Mouse (Mus musculus) kidney, postnatal 0 days (tissue): ENCODE measurements at regions not wholly inside any gene's neighbourhood (a gene's known extent, or its start where the extent isn't known, plus 50 kb on each side); places are given as distances from the start of the nearest gene placed in this dataset.

Experiments
- ATAC-seq: fragments of 200-750 bp; cut with Nextera tagmentation; replicated peaks from 2 replicates; pipeline ENCODE4 v1.8.0; 2017; ENCODE audit warnings: low read depth, moderate number of reproducible peaks, moderate TSS enrichment, moderate library complexity; ENCODE audit not compliant: low FRiP score
- DNase-seq: peaks from one replicate; pipeline ENCODE4 v3.0.0-alpha.2; 2016; ENCODE audit warnings: low spot score
- H3K27ac ChIP-seq: fragments of 300-500 bp; sonication (generic); 2 replicates; pipeline ENCODE4 v1.5.1; 2014; ENCODE audit warnings: mild to moderate bottlenecking
- H3K27me3 ChIP-seq: fragments of 300-500 bp; sonication (generic); 2 replicates; pipeline ENCODE4 v1.6.1; 2014; ENCODE audit warnings: low read length, mixed read lengths; ENCODE audit not compliant: insufficient read depth
- H3K36me3 ChIP-seq: fragments of 300-500 bp; sonication (generic); 2 replicates; pipeline ENCODE4 v1.6.1; 2014; ENCODE audit warnings: low read length, mixed read lengths; ENCODE audit not compliant: insufficient read depth
- H3K4me1 ChIP-seq: fragments of 300-500 bp; sonication (generic); replicated peaks from 2 replicates; pipeline ENCODE4 v1.6.1; 2014; ENCODE audit warnings: antibody characterized with exemption, low read length, mixed read lengths; ENCODE audit not compliant: insufficient read depth
- H3K4me2 ChIP-seq: fragments of 300-500 bp; sonication (generic); 2 replicates; pipeline ENCODE4 v1.6.1; 2014; ENCODE audit warnings: mild to moderate bottlenecking, low read length, moderate library complexity, mixed read lengths
- H3K4me3 ChIP-seq: fragments of 300-500 bp; sonication (generic); replicated peaks from 2 replicates; pipeline ENCODE4 v1.5.1; 2014; ENCODE audit warnings: low read depth, low read length
- H3K9ac ChIP-seq: fragments of 300-500 bp; sonication (generic); 2 replicates; pipeline ENCODE4 v1.6.1; 2014; ENCODE audit warnings: low read depth, low read length
- H3K9me3 ChIP-seq: fragments of 300-500 bp; sonication (generic); replicated peaks from 2 replicates; pipeline ENCODE4 v1.6.1; 2016; ENCODE audit warnings: low read length, inconsistent platforms, mixed read lengths
- CTCF ChIP-seq: IDR thresholded peaks from 2 replicates; pipeline ENCODE4 v1.5.1; 2016; ENCODE audit warnings: antibody characterized with exemption, low read depth, mild to moderate bottlenecking, moderate library complexity
- WGBS: fragments of 180-500 bp; shearing (Covaris S2); extraction: QIAGEN DNeasy Blood & Tissue Kit; methylation state at CpG from one replicate; pipeline ENCODE4 v1.1.7; 2014; 5-methylcytosine and 5-hydroxymethylcytosine counted together

- WGBS = 17% methylated on average over 7 of the region's 7 CpGs
- DNase-seq (peak; percentile 84), ATAC-seq (no peak)
These were observed 61.0 kb downstream of the Ccng2 start for GRCm38 (mm10) chr5:93328059-93328458.

GRCm38 (mm10) chr5:93330851-93331250, 63.8 kb downstream of the Ccng2 start:
- Histone ChIP-seq H3K4me3 (no peak overlapping the region), H3K4me1 (no peaks in the 10 kb centered on the region), H3K4me2 (no peak overlapping the region), H3K27me3 (no peaks in the 10 kb centered on the region), H3K9me3 (no peaks in the 10 kb centered on the region), H3K36me3 (no peaks in the 10 kb centered on the region), H3K27ac (no peak overlapping the region), H3K9ac (no peak overlapping the region)
- 59% methylated on average over 2 of the region's 2 CpGs for WGBS
- ATAC-seq (no peak), DNase-seq (no peak)
- no peak for TF ChIP-seq CTCF

More at GRCm38 (mm10) chr5:93328059-93328458, 61.0 kb downstream of the Ccng2 start:
- no peak overlapping the region for H3K27ac ChIP-seq
- H3K4me2 ChIP-seq = no peak overlapping the region
- H3K27me3 ChIP-seq = no peaks in the 10 kb centered on the region
- TF ChIP-seq CTCF = peak; percentile 89
- no peak overlapping the region for H3K9ac ChIP-seq
- no peaks in the 10 kb centered on the region for H3K9me3 ChIP-seq
- no peaks in the 10 kb centered on the region for H3K36me3 ChIP-seq
- no peak overlapping the region for H3K4me3 ChIP-seq
- H3K4me1 ChIP-seq = no peaks in the 10 kb centered on the region

GRCm38 (mm10) chr5:93353101-93353500, 86.0 kb downstream of the Ccng2 start:
- ATAC-seq (no peak), DNase-seq (no peak)
- no peak overlapping the region for H3K27ac ChIP-seq
- no peak overlapping the region for H3K4me3 ChIP-seq
- no peaks in the 10 kb centered on the region for H3K4me1 ChIP-seq
- no peaks in the 10 kb centered on the region for H3K36me3 ChIP-seq
- H3K9ac ChIP-seq = no peak overlapping the region
- 79% methylated on average over 2 of the region's 2 CpGs for WGBS
- H3K27me3 ChIP-seq = no peaks in the 10 kb centered on the region
- H3K9me3 ChIP-seq = no peaks in the 10 kb centered on the region
- H3K4me2 ChIP-seq = no peak overlapping the region
- TF ChIP-seq CTCF = no peak
